Mouse (Mus musculus): Measurements from ENCODE around the gene Sfmbt2. TPM values are rescaled to one million over a fixed set of nuclear protein-coding genes. Genes with fewer than 3 reads are reported as not detected.
A peak's percentile ranks its signal among the peaks of the same experiment; 100 is the strongest.

Sfmbt2 gene
- total RNA-seq, 1 experiment, result 43.7 TPM

- H3K27ac ChIP-seq (ENCODE audit: insufficient read depth, low read depth, low read length, poor library complexity, severe bottlenecking), result no peak overlapping the region
- no peak for TF ChIP-seq CHD2 (IDR thresholded peaks at IDR 0.05; ENCODE audit: low read depth, low read length)
- no peak for TF ChIP-seq ZNF384 (IDR thresholded peaks at IDR 0.05; ENCODE audit: low read depth, low read length)
- TF ChIP-seq ZC3H11A (IDR thresholded peaks at IDR 0.05; ENCODE audit: borderline replicate concordance, low read depth, low read length), result no peak
- no peak for TF ChIP-seq HCFC1 (IDR thresholded peaks at IDR 0.05; ENCODE audit: borderline replicate concordance, insufficient read depth, low read length)
- no peak for TF ChIP-seq MAFK (IDR thresholded peaks at IDR 0.05; ENCODE audit: insufficient read depth, low read depth, low read length)
- H3K4me3 ChIP-seq (ENCODE audit: insufficient read depth in 1 of 2, low read depth in 1 of 2, low read length in 2 of 2, poor library complexity in 1 of 2, severe bottlenecking in 1 of 2), result peak overlapping the region; percentile 71 to 85
- peak overlapping the region; percentile 56 for H3K9ac ChIP-seq (ENCODE audit: insufficient read depth, low read depth, low read length, poor library complexity, severe bottlenecking)
- H3K4me1 ChIP-seq (ENCODE audit: control insufficient read depth in 2 of 2, insufficient read depth in 2 of 2, low read length in 2 of 2, poor library complexity in 1 of 2), result peaks cover 0 to 3% of the 10 kb centered on the region in 2 experiments; a peak in 1 of 4 replicates
- DNase-seq (ENCODE audit: low read depth, low spot score), result no peak
- no peaks in the 10 kb centered on the region for H3K9me3 ChIP-seq (ENCODE audit: control insufficient read depth, insufficient read depth, low read depth, low read length)
- in situ Hi-C loops (cut with MboI; ENCODE audit: low sequenced_read_pairs in 2 of 2, unreplicated experiment in 2 of 2), result loop anchor here (5.0 kb wide), 1 partner anchor 492 kb away; the partner anchor contains the start of gene 4930412O13Rik (in 2 of the 2)
- no peaks in the 10 kb centered on the region for H3K36me3 ChIP-seq (ENCODE audit: control insufficient read depth, insufficient read depth, low read length, poor library complexity, severe bottlenecking)
Measured at GRCm38 (mm10) chr2:10374207-10375023, 4.1 kb downstream of the Sfmbt2 start.

- Histone ChIP-seq H3K36me3 (ENCODE audit: control insufficient read depth, insufficient read depth, low read length, poor library complexity, severe bottlenecking) (no peaks in the 10 kb centered on the region; the same call in 1 of the 2 replicates), H3K4me1 (ENCODE audit: control insufficient read depth in 2 of 2, insufficient read depth in 2 of 2, low read length in 2 of 2, poor library complexity in 1 of 2) (peaks cover 0 to 3% of the 10 kb centered on the region in 2 experiments; a peak in 1 of 4 replicates), H3K9me3 (ENCODE audit: control insufficient read depth, insufficient read depth, low read depth, low read length) (no peaks in the 10 kb centered on the region), H3K9ac (ENCODE audit: insufficient read depth, low read depth, low read length, poor library complexity, severe bottlenecking) (peak overlapping the region; percentile 56), H3K27ac (ENCODE audit: insufficient read depth, low read depth, low read length, poor library complexity, severe bottlenecking) (no peak overlapping the region), H3K4me3 (ENCODE audit: insufficient read depth in 1 of 2, low read depth in 1 of 2, low read length in 2 of 2, poor library complexity in 1 of 2, severe bottlenecking in 1 of 2) (peak overlapping the region; percentile 71 to 85)
- no peak for TF ChIP-seq ZNF384 (IDR thresholded peaks at IDR 0.05; ENCODE audit: low read depth, low read length)
- no peak for TF ChIP-seq ZC3H11A (IDR thresholded peaks at IDR 0.05; ENCODE audit: borderline replicate concordance, low read depth, low read length)
- no peak for TF ChIP-seq MAFK (IDR thresholded peaks at IDR 0.05; ENCODE audit: insufficient read depth, low read depth, low read length)
- TF ChIP-seq CHD2 (IDR thresholded peaks at IDR 0.05; ENCODE audit: low read depth, low read length), result no peak
- no peak for TF ChIP-seq HCFC1 (IDR thresholded peaks at IDR 0.05; ENCODE audit: borderline replicate concordance, insufficient read depth, low read length)
- no peak for DNase-seq (ENCODE audit: low read depth, low spot score)
- in situ Hi-C loops (cut with MboI; ENCODE audit: low sequenced_read_pairs in 2 of 2, unreplicated experiment in 2 of 2), result no loop called here
Measured at GRCm38 (mm10) chr2:10375024-10375372, 4.7 kb downstream of the Sfmbt2 start.

DNA sequence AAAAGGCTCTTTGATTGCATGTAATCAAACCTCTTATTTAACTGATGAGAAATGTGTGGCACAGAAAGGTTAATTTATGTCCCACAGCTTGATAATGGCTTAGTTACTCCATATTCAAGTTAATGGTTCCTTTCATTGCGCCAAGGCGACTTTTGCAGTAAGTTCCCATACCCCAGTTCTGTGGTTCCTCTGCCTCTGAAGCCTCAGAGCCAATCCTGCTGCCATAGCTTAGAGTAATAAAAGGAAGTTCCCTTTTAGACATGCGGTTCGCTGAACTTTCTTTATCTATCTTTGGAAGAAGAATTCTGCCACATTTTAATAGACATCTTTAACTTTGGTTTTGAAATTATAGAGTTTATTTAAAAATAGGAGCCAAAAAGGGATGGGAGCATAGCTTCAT lies 19.7 kb downstream of the Sfmbt2 start:
- peaks cover 0 to 7% of the 10 kb centered on the region in 2 experiments; a peak in 1 of 4 replicates for H3K4me1 ChIP-seq (ENCODE audit: control insufficient read depth in 2 of 2, insufficient read depth in 2 of 2, low read length in 2 of 2, poor library complexity in 1 of 2)
- no peaks in the 10 kb centered on the region for H3K9me3 ChIP-seq (ENCODE audit: control insufficient read depth, insufficient read depth, low read depth, low read length)
- H3K36me3 ChIP-seq (ENCODE audit: control insufficient read depth, insufficient read depth, low read length, poor library complexity, severe bottlenecking), result peaks cover 7% of the 10 kb centered on the region
- DNase-seq (ENCODE audit: low read depth, low spot score), result no peak
- no peak overlapping the region for H3K4me3 ChIP-seq (ENCODE audit: insufficient read depth in 1 of 2, low read depth in 1 of 2, low read length in 2 of 2, poor library complexity in 1 of 2, severe bottlenecking in 1 of 2)
- no peak overlapping the region for H3K9ac ChIP-seq (ENCODE audit: insufficient read depth, low read depth, low read length, poor library complexity, severe bottlenecking)
- no peak overlapping the region for H3K27ac ChIP-seq (ENCODE audit: insufficient read depth, low read depth, low read length, poor library complexity, severe bottlenecking)
- TF ChIP-seq MAFK (IDR thresholded peaks at IDR 0.05; ENCODE audit: insufficient read depth, low read depth, low read length), result no peak
- no peak for TF ChIP-seq ZNF384 (IDR thresholded peaks at IDR 0.05; ENCODE audit: low read depth, low read length)
- no peak for TF ChIP-seq CHD2 (IDR thresholded peaks at IDR 0.05; ENCODE audit: low read depth, low read length)
- TF ChIP-seq HCFC1 (IDR thresholded peaks at IDR 0.05; ENCODE audit: borderline replicate concordance, insufficient read depth, low read length), result no peak
- no peak for TF ChIP-seq ZC3H11A (IDR thresholded peaks at IDR 0.05; ENCODE audit: borderline replicate concordance, low read depth, low read length)
- in situ Hi-C loops (cut with MboI; ENCODE audit: low sequenced_read_pairs in 2 of 2, unreplicated experiment in 2 of 2), result no loop called here

DNA sequence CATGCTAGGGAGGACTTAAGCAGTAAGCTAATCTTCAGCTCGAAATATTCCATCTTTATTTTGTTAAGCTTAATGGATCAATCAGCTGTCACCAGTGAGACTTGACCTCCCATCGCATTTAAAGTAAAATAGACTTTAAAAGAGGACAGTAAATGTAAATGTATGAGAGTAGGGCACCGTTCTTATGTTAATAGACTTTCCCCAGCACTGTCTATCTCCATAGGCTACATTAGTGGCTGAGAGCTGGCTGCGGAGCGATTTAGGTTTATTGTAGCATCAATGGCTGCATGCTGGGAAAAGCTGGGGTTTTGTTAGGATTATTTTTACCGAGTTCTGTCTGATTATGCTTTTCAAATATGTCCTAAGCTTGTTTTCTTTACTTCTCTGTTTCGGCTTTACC lies 20.5 kb downstream of the Sfmbt2 start:
- Histone ChIP-seq H3K27ac (ENCODE audit: insufficient read depth, low read depth, low read length, poor library complexity, severe bottlenecking) (no peak overlapping the region), H3K4me3 (ENCODE audit: insufficient read depth in 1 of 2, low read depth in 1 of 2, low read length in 2 of 2, poor library complexity in 1 of 2, severe bottlenecking in 1 of 2) (no peak overlapping the region), H3K9me3 (ENCODE audit: control insufficient read depth, insufficient read depth, low read depth, low read length) (no peaks in the 10 kb centered on the region), H3K36me3 (ENCODE audit: control insufficient read depth, insufficient read depth, low read length, poor library complexity, severe bottlenecking) (peaks cover 8% of the 10 kb centered on the region), H3K4me1 (ENCODE audit: control insufficient read depth in 2 of 2, insufficient read depth in 2 of 2, low read length in 2 of 2, poor library complexity in 1 of 2) (peaks cover 0 to 7% of the 10 kb centered on the region in 2 experiments; a peak in 1 of 4 replicates), H3K9ac (ENCODE audit: insufficient read depth, low read depth, low read length, poor library complexity, severe bottlenecking) (no peak overlapping the region)
- DNase-seq (ENCODE audit: low read depth, low spot score), result peak; percentile 21
- in situ Hi-C loops (cut with MboI; ENCODE audit: low sequenced_read_pairs in 2 of 2, unreplicated experiment in 2 of 2), result no loop called here
- TF ChIP-seq HCFC1 (IDR thresholded peaks at IDR 0.05; ENCODE audit: borderline replicate concordance, insufficient read depth, low read length) (no peak), ZC3H11A (IDR thresholded peaks at IDR 0.05; ENCODE audit: borderline replicate concordance, low read depth, low read length) (no peak), ZNF384 (IDR thresholded peaks at IDR 0.05; ENCODE audit: low read depth, low read length) (no peak), MAFK (IDR thresholded peaks at IDR 0.05; ENCODE audit: insufficient read depth, low read depth, low read length) (no peak), CHD2 (IDR thresholded peaks at IDR 0.05; ENCODE audit: low read depth, low read length) (no peak)

All from ES-E14 (cell line).